Mouse (Mus musculus): ENCODE data around the gene Cnn1.
"Not testable (repeated sequence)": the region's sequence is repeated elsewhere in the genome, so short reads cannot be mapped to it uniquely, and the experiment has no call there.

Cnn1 gene

DNA sequence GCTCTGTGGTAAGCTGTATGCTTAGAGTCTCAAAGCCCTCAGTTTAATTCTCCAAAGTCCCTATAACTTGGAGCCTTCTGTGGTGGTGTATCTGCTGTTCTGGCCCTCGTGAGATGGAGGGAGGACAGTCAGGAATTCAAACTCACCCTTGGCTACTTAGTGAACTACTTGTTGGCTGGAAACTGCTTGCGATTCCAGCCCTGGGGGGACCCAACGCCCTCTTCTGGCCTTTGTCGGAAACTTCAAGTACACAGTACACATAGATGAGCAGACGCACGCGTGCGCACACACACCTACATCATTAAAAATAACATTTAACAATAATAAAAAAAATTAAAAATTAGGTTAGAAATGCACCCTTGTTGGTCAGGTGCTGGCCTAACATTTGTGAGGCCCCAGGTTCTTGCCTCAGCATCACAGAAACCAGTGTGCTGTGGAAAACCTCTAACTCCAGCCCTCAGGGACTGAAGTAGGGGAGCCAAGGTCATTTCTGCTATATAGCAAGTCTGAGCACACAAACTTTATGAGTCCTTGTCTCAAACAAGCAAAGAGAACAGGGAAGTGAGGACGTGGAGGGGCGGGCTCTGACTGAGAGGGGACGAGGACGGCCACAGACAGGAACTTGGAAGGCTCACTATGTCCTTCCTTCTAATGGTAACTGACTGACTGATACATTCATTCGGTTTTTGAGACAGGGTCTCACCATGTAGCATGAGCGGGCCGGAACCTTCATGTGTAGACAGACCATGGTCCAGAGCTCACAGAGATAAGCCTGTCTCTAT, 26.4 kb downstream of the Cnn1 start:
- in situ Hi-C loops (cut with MboI, MseI): no loop called here

DNA sequence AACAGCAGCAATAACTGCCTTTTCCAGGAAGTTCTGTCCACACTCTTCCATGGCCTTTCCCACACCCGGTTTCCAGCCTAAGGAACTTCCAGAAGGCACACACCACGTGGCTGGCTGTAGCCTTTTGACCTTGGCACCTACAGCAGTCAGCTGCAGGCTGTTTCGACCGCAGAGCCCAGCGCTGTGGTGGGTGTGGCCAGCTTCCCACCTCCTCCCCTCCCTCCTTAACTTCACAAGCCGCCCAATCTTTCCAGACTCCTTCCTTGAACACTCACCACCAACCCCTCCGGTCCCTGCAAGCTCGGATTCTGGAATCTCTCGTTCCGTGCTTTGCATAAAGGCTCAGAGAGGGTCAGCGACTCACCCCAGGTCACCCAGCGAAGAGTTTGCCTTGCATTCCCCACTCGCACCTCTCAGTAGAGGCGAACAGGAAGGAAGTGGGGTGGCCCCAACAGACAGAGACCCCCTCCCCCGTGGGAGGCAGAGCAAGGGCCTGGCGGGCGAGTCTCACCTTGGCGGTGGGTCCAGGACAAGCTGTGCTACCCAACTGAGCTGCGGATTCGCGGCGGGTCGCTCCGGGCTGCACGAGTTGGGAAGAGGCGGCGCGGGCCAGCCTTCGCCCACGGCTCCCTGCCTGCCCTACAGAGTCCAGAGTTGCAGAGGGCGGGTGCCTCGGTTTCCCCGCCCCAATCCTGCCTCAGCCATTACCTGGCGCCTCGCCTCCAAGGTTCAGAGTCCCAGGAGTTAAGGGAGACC, 32.4 kb downstream of the Cnn1 start:
- in situ Hi-C loops (cut with MboI, MseI): no loop called here

DNA sequence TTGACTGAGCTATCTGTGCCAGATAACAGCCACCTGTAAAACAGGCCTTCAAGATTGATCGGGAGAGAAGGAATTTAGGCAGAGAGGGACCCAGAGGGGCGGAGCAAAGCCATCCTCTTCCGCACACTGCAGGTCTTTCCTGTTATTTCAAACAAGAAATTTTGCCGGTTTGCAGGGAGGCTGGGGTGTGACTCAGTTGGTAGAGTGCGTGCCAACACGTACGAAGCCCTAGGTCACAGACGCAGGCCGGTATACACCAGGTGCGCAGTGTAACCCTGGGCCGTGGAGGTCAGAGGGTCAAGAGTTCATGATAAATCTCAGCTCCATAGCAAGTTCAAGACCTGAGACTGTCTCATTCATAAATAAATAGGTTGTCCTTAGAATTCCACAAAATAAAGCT, 33.2 kb downstream of the Cnn1 start:
- in situ Hi-C loops (cut with MboI, MseI): no loop called here

DNA sequence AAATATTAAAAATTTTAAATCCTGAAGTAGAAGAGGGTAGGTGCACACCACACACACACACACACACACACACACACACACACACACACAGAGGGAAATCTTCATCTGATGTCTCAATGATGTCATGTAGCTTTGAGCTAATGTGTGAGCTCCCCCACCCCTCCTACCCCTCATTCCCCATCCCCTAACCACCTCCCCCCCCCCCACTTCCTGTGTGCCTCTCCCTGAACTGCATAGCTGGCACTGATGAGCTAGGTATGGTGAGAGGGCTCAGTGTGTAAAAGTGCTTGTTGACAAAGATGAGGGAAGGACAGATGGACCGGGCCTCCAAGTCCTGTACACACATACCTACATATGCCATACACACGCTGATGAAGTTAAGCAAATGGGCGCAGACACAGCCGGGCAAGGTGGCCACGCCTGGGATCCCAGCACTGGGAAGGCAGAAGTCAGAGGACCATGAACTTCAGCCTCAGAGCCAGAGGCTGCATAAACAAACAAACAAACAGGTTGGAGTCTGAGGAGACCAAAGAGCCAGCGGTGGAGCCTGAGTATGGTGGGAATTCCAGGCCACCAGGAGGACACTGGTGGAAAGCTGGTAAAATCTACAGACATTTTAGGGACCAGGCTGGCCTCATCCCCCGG, 35.4 kb downstream of the Cnn1 start:
- in situ Hi-C loops (cut with MboI, MseI): no loop called here

DNA sequence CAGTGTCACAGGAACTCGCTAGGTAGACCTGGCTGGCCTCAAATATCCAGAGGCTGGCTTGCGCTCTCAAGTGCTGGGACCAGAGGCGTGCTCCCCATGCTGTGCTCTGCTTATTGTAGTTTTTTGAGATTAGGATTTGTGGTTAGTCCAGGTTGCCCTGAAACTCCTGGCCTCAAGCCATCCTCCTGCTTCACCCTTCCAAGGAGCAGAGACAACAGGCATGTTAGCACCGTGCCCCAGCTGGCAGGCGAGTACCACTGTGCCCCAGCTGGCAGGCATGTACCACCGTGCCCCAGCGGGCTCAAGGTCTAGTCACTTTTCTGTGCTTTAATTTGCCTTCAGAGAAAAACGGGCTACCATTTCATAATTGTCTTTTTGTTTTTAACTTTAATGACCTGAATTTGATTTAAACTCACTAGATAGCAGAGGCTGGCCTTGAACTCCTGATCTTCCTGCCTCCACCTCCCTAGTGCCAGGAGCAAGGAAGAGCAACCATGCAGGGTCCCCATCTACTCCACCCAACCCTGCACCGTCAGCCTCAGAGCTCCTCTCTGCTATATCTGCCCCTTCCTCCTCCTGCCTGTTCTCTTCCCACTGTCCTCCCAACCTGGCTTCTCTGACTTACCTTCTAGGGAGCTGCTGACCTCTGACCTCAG, 36.1 kb downstream of the Cnn1 start:
- in situ Hi-C loops (cut with MboI, MseI): no loop called here

DNA sequence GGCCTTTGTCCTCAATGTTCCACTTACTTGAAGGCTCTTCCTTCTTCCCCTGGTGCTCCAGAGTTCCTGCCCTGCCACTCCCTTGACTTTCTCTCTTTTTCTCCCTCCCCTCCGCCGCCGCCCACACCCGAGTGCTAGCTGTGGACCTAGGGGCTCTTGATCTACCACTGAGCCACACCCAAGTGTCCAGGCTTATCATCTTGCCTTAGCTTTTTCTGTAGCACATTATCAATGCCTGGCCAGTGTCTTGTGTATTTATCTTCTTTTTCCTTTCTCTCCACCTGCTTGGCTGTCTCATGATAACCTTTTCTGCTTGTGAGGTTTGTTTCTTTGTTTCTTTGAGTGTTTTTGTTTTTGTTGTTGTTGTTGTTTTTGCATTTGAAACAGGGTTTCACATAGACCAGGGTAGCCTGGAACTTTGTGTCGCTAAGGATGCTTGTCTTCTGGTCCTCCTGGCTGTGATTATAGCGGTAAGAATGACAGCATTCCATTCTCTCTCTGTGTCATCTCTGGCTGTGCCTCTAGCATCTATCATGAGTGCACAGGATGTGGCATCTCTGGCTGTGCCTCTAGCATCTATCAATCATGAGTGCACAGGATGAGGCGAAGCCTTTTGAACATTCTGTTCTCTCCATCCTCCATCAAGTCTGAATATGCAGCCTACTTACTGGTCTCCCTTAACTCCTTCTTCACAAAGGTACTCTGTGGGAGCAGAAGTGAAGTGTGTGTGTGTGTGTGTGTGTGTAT, 36.8 kb downstream of the Cnn1 start, which contains the start of gene Acp5:
Gene Acp5, minus strand, starts transcription at position 68 of the 747 bp plus-strand sequence.
- in situ Hi-C loops (cut with MboI, MseI): no loop called here

DNA sequence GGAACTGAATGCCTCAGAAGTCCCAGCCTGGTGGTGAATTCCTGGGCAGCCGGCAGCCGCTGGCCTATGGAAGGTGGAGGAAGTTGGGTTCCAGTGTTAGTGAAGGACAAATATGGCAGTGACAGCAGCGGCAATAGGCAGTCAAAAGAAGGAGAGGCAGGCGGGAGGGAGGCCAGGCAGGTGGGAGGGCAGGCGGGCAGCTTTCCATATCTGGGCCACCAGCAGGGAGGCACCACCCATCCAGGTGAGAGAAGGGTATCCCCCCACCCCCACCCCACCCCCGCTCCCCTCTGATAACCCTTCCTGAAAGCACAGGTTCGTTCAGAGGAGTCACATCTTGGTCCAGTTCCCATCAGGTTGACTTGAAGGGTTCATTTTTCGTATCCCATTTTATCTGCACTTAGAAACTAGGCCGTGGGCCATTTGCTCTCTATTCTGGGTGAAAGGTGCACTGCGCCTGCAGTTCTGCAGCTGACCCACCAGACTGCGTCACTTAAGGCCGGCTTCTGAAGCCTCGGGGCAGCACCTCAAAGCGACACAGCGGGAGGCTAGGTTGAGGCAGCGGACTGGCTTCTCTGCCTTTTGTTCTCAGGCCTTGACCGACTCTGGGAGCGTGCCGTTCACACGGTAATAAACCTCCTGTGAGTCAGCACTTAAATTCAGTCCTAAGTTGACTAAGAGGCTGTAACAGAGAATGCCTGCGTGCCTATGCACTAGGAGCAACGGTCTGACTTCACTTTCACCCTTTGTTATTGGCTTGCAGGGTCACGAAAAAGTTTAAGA, 37.9 kb downstream of the Cnn1 start:
- in situ Hi-C loops (cut with MboI, MseI): no loop called here

DNA sequence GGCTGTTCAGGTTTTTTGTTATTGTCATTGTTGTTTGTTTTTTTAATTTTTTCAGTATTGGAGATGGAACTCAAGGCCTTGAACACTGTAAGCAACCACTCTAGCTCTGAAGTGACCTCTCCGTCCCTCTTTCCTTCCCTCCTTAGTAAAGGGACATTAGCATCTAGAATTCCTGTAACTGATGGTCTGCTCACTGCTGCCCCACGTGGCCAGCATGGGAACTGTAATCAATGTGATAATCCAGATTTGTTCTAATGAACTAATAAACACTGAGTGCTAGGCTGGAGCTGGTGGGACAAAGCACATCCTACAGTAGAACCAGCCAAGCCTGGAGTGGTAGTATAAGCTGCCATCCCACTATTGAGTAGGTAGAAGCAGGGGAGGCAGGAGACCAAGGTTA, 39.5 kb downstream of the Cnn1 start:
- in situ Hi-C loops (cut with MboI, MseI): no loop called here

DNA sequence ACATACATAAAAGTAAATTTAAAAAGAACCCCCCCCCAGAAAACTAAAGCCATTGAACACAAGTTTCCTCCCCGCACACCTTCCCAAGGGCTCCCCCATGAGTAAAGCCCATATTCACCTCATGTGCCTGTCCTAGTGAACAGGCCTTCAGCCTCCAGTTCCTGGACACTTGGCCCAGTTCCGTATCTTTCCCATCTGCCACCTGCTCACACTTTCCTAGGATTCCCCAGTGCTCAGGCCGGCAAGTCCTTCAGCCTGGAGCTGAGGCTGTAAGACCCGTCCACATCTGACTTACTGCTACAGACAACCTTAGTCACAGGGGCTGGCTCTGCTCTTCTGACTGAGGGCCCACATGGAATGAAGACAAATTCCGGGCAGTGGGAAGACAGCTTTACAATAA, 40.7 kb downstream of the Cnn1 start:
- in situ Hi-C loops (cut with MboI, MseI): loop anchor here (5.0 kb wide), 1 partner anchor 72 kb away; no protein-coding TSS in a partner anchor

DNA sequence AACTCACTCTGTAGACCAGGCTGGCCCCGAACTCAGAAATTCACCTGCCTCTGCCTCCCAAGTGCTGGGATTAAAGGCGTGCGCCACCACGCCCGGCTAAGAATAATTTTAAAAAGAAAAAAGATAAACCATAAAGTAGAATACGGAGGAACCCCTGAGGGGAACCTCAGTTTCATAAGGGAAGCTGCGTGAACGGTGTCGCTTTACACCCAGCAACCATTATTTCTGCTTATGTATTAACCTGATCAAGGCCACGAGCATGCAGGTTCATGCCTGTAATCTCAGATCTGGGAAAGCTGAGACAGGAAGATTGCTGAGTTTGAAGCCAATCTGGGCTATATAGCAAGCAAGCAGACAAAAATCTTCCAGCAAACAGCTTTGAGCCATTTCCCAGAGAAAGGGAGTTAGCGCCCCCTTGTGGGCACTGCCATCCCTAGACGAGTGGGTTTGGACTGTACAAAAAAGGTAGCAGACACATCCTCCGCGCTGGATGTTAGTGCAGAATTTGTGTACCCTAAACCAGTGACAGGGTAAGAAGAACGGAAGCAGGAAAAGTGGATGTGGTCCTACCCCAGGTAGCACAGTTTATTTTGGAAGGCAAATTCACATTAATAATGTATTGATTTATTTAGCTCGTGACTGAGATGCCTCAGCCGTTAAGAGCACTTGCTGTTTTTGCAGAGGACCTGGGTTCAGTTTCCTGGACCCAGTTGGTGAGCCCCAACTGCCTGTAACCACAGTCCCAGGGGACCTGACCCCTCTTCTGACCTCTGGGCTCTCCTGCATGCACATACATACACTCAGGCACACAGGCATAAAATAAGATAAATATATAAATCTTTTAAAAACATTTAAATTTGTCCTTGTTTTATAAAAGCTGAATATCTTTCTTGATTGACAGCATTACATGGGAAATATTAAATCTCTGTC, 44.4 kb downstream of the Cnn1 start:
- in situ Hi-C loops (cut with MboI, MseI): loop anchor here (5.0 kb wide), 1 partner anchor 76 kb away; no protein-coding TSS in a partner anchor

DNA sequence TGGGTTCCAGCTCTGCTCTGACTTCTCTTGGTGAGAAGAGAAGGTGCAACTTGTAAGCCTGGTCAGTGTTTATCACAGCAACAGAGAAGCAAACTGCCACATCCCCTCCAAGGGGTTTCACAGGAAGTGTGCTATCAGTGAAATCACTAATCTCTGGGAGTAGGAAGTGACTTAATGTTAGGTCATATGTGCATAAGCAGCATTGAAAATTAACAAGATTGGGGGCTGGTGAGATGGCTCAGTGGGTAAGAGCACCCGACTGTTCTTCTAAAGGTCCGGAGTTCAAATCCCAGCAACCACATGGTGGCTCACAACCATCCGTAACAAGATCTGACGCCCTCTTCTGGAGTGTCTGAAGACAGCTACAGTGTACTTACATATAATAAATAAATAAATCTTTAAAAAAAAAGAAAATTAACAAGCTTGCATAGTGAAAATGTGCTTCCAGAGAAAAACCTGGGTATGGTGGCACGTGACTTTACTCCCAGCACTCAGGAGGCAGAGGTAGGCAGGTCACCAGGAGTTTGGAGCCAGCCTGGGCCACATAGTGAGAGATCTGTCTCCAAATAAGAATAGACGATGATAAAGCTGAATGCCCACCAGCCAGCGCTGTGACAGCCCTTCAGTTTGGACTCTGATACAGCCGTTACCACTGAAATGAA, 45.4 kb downstream of the Cnn1 start:
- in situ Hi-C loops (cut with MboI, MseI): loop anchor here (5.0 kb wide), 1 partner anchor 77 kb away; no protein-coding TSS in a partner anchor

DNA sequence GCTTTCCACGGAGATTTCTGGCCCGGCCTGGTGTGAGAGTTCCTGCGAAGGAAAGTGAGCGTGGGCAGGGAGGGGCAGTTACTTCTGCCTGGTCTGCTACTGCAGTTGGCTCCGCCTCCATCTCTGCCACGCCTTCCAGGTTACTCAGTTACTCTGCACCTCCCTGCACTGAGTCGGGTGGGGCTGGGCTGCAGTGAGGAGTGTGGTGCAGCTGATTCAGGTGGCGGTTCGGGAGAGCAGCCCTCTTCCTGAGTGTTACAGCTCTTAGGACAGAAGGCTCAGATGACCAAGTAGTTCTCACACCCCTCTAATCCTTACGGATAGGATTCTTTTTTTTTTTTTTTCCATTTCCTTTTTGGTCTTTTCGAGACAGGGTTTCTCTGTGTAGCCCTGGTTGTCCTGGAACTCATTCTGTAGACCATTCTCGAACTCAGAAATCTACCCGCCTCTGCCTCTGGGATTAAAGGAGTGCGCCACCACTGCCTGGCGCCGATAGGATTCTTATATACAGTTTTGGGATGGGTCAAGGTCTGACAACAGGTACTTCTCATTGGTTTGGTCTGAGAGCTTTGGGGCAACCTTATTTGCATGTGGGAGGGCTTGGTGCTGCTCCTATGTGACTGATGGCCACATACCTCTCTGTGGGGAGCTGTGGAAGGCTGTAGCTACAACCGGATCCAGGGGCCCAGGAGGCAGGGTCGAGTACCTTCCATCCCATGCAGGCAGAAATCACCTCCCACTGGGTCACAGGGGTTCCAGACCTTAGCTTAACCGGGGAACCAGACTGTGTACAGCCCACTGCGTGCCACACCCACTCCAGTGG, 50.6 kb downstream of the Cnn1 start:
- in situ Hi-C loops (cut with MboI, MseI): no loop called here

DNA sequence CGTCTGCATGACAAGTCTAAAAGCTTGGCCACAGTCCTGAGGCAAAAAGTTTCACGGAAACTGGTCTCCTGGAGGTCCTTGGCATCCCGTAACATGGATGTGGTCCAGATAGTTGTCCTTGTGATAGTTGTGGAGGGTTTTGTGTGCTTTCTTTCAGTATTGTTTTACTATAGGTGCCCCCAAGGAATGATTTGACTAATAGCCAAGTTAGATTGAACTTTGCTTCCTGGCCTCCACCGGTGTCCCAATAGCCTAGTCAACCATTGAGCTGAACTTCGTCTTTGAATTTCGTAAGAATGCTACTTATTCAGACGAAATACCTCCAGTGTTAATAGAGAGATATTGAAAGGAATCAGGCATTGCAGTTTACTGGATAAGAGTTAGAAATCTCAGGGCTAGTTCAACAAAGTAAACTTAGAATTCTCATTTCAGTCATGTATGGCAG, 51.3 kb downstream of the Cnn1 start:
- in situ Hi-C loops (cut with MboI, MseI): not testable (repeated sequence)

DNA sequence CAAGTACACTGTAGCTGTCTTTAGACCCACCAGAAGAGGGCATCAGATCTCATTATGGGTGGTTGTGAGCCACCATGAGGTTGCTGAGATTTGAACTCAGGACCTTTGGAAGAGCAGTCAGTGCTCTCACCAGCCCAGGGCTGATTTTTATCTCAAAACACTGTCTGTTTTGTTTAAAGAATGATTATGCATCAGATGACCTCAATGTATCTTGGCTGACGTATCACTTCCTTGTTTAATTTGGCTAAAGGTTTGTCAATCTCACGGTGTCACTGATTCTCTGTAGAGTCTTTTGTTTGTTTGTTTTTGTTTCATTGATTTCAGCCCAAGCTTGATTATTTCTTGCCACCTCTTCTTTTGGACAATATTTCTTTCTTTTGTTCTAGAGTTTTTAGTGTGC, 51.9 kb downstream of the Cnn1 start:
- in situ Hi-C loops (cut with MboI, MseI): no loop called here

DNA sequence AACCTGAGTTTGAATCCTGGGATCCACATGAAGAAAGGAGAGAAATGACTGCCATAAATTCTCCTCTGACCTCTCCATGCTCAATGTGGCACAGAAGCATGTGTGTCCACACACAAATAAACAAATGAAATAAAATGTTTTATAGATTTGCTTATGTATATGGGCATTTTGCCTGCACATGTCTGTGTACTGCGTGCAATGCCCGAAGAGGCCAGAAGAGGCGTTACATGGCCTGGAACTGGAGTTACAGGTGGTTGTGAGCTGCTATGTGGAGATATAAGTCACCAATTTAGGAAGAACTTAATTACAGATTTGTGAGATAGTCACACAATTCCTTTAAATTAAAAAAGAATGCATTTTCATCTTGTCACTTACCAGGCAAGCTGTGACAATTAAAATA, 54.8 kb downstream of the Cnn1 start:
- in situ Hi-C loops (cut with MboI, MseI): no loop called here

DNA sequence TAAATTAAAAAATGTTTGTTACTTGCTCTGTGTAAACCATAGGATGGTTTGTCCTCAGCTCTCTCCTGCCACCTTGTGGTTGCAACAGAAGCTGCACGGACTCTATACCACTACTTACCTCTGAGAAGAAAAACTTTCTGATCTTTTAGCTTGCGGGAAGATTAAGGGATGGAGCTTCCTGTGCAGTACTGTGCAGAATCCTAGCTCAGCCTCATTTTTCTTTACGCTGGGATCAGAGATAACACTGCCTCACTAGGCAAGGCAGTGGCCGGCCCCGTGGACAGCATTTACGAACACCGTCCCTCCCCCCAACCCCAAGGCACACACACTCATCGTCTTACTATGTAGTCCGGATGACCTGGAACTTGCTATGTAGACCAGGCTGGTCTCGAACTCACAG, 56.6 kb downstream of the Cnn1 start:
- in situ Hi-C loops (cut with MboI, MseI): no loop called here

DNA sequence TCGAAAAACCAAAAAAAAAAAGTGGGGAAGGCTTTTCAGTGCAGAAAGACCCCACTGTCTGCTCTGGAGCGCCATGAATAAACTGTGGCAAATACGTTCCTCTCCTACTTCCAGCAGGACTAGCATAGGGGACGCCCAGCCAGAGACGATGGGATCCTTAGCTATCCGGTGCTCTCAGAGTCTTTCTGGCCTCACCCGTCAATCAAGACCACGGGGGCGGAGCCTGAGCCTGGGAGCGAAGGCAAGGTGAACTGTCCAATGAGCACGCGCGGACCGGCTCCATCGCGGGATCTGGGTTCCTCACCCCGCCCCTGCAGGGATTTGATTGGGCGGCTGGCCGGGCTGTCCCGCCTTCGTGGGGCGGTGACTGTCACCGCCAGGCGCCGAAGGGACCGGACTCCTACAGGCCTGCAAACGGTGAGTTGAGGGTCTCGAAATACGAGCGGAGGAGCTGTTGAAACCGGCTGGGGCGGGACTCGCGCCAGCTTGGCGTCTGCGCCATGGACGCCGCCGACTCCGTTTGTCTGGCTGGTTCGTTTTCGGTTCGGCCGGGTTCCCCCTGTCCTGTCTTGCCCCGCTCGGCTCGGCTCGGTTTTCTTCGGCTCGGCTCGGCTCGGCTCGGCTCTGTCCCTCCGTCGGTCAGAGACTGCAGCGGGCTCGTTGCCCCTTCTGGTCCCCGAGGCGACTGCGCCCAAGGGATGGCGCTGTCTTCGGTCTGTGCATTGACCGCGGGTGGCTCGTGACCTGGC, 57.7 kb downstream of the Cnn1 start, which contains the start of gene Pigyl:
Gene Pigyl, plus strand, starts transcription at position 350 of the 749 bp plus-strand sequence.
- in situ Hi-C loops (cut with MboI, MseI): no loop called here
